Mouse (Mus musculus): Measurements from ENCODE around the gene Usp29.
A peak's percentile ranks its signal among the peaks of the same experiment; 100 is the strongest.

DNA sequence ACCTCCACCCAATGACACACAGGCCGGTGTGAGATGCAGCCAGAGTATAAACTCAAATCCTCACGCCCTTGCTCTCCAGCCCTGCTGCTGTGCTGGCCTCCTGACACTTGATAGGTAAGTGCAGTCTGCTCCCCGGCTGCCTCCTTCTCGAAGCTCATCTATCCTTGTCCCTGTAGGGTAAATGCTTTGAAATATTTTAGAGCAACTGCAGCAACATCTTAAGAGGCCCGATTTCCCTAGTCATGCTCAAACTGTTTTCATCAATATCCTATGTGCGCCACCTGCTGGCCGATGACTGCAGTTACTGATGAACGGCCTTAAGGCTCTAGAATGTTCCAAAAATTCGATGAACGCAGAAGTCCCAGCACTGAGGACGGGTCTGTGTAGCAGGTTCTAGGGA, 206.7 kb downstream of the Usp29 start:
- TF ChIP-seq POLR2A (IDR thresholded peaks at IDR 0.05; ENCODE audit: extremely low read depth, insufficient read depth, low read length) (no peak), CTCF (IDR thresholded peaks at IDR 0.05; ENCODE audit: low read depth, low read length) (peak; percentile 72)
